In the genomic region with DNA sequence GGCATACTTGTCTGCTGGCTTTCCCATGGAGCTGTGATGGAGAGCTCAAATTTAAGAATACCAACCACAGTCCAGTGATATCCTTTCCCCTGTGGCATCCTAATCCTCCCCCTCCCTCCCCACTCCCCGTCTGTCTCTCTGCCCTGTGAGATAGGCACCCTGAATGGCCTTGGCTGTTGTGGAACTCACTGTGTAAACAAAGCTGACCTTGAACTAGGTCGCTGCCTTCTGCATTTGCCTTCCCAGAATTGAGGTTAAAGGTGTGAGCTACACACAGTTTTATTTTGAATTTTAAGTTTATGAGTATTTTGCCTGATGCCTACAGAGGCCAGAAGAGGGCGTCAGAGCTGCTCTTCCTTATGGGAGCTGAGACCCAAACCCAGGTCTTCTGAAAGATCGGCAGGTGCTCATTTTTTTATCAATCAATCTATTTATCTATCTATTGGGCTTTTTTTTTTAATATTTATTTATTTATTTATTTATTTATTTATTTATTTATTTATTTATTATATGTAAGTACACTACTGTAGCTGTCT, we compare ENCODE assay signal across 1 mouse cellular context.
TF ChIP-seq lines count a peak whose summit lies in the region.

No protein-coding gene starts in this region.

TF ChIP-seq in MEL, 35 proteins besides CTCF, POLR2A, EP300 and RAD21:
- TF ChIP-seq BHLHE40 (IDR thresholded peaks at IDR 0.05; ENCODE audit: borderline replicate concordance, low read depth, low read length) (no peak), TBP (IDR thresholded peaks at IDR 0.05; ENCODE audit: low read depth, low read length) (no peak), SMC3 (IDR thresholded peaks at IDR 0.05; ENCODE audit: low read depth, low read length) (peak; percentile 19; the same call in 1 of the 2 replicates)
